Mouse (Mus musculus) spleen, postnatal 4 days (tissue): Measurements from ENCODE around the gene Pdss1.
"Not testable (repeated sequence)": the region's sequence is repeated elsewhere in the genome, so short reads cannot be mapped to it uniquely, and the experiment has no call there.

Source experiments
- DNase-seq, 2 experiments: peaks; one replicate each; pipeline ENCODE4 v3.0.0; 2022; ENCODE audit warnings: low spot score in 2 of 2

Gene Pdss1

DNA sequence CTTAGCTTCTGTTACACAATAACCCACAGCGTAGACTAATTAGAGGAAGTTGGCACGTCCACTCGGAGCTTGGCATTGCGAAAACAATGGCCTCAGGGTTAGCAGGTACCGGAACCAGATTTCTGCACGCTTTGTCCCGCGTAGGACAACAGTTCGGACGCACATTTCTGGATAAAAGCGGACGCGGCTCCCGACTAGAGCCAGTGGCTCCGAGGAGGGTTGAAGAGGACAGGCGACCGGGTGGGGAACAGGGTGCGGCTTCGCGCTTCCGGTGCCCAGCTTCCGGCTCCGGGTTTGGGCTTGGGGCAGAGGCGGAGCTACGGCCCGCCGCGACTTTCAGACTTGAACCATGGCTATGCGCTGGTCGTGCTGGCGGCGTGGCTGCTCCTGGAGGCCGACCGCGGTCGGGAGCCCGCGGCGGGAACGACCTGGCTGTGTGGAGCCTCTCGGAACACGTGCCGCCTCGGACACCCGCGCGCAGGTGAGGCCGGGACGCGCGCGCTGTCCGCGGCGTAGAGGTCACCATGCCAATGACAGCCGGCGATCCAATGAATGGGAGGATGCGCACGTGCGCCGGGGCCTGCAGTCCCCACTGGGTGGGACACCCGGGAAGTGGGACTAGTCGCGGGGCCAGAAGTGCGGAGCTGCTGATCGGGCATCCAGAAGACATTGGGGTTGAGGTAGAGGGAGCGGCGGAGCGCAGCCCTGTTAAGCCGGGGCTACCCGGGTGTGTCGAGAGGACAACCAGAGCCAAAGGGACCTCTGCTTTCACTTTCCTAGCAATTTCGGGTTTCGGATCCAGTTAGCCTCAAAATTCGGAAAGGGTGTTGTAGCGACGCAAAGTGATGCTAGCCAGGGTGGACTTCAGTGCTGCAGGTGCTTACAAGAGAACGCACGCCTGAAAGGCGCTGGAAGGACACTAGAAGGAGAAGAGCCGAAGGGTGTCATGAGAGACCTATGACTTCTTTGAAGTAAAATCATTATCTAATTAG lies at the start of gene Pdss1:
Pdss1 (plus strand) TSS at position 241 of the 992 bp plus-strand sequence.
- peak; percentile 88 to 93 for DNase-seq

GRCm38 (mm10) chr2:22851900-22852299 lies 43.4 kb upstream of the Pdss1 start:
- no peak for DNase-seq

DNA sequence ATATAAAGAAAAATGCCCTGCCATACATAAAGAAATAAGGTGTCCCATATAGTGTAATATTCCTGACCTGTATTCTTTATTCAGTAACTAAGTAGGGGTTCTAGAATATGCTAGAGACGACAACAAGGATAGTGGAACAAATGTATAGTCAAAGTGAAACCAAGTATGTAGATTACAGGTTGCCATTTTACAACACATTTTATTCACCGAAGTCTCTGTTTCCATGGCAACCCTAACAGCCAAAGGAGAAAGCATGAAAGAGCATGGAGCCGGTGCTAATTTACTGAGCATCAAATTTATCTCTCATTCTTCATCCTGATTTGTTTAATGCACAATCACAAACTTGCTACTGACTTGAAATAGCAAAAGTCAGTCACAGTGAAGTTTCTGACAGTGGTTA lies 37.8 kb upstream of the Pdss1 start:
- DNase-seq: no peak

- no peak for DNase-seq
These were observed 33.1 kb upstream of the Pdss1 start for GRCm38 (mm10) chr2:22862194-22862593.

DNA sequence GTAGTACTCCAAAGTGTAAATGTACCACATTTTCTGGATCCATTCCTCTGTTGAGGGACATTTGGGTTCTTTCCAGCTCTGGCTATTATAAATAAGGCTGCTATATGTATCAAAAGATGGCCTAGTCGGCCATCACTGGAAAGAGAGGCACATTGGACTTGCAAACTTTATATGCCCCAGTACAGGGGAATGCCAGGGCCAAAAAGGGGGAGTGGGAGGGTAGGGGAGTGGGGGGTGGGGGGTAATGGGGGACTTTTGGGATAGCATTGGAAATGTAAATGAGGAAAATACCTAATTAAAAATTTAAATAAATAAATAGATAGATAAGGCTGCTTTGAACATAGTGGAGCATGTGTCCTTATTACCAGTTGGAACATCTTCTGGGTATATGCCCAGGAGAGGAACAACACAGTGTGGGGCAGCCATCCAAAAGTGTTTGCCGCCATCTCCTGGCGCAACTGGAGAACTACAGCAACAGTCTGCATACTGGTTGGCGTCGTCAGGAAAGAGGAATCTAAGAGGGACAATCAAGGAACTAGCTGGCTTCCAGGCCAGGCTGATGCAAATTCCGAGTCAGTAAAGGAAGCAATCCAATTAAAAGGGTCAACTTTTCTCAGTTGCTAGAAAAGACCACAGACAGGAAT lies 30.8 kb upstream of the Pdss1 start:
- DNase-seq: peak; percentile 48 to 79

DNA sequence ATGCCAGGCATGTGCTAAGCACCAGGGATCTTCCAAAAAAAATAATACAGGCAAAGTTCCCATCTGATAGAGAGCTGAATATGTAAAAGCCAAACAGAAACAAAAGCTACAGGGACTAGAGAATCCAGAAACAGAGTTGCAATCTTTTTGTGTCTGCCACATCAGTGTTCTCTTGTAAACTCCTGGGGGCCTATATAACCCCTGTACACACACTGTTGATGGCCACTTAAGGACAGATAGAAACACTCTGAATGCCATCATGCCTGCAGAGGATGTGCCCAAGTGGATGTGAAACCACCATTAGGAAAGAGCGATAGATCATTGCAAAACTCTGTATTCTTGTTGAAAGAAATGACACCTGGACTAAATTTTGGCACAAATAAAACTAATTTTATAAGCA lies 29.5 kb upstream of the Pdss1 start:
- no peak for DNase-seq

- DNase-seq: no peak
These were observed 28.4 kb upstream of the Pdss1 start for GRCm38 (mm10) chr2:22866894-22867424.

DNA sequence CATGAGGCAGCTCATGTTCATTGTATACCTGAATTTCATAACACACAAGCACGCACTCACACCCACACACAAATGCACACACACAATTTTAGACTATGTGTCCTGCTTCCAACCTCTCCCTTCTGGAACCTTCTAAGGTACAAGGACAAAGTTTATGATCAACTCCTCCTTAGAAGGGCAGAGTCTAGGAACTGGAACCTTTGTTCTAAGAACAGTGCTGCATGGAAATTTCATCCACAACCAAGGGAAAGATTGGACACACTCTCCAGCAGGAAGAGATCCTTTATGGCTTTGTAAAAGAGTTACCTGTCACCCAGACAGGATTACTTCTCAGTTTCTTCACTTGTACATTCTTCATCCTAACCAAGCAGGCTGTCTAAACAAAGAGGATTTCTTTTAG lies 22.2 kb upstream of the Pdss1 start:
- no peak for DNase-seq

DNA sequence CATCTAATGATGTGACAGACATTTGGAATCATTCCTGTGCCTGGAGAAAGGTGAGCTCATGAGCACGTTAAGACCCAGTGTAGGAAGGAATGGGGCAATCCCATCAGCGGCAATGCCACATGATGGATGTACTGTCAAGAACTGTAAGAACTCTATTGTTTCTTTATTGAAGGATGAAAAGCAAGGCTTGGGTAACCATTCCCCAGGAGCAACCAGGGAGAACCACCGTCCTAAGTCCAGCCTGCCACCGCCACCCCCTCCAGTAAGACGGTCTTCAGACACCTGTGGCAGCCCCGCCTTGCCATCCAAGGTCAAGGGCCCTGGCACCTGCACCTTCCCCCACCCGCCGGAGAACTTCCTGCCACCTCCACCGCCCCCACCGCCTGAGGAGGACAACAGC lies 20.7 kb upstream of the Pdss1 start:
- DNase-seq: no peak

DNA sequence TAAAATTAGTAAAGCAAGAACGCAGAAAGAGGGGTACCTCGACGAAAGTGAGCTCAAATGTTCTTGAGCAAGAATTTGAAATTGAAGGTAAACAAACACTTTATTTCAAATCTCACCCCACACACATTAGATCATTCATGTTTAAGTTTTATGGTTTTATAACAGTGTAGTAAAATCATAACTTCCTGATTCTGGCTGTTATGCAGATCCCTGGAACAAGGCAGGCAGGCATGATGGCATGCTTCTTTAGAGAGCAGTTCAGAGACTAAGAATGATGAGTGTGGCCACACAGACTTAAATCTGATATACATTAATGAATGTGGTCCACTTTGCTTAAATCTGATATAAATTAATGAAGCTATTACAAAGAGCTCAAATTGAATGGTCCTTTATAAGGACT lies 18.7 kb upstream of the Pdss1 start:
- no peak for DNase-seq

DNA sequence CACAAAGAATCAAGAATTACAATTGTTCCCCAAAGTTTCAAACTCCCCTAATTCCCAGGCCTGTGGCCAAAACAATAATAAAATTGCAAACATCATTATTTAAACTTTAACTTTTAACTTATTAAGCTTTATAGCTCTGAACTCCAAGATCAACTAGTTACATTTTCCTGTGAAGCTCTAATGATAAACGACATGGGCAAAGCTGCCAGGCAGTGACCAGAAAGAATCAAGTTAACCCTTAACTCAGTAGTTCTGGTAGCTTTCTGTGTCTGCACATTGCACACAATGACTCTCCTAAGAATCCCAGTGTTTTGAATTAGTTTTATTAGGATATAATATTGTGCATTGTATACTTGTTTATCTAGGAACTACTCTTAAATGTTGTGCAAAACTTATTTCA lies 16.5 kb upstream of the Pdss1 start:
- DNase-seq: no peak

GRCm38 (mm10) chr2:22880726-22881125 lies 14.6 kb upstream of the Pdss1 start:
- not testable (repeated sequence) for DNase-seq

DNA sequence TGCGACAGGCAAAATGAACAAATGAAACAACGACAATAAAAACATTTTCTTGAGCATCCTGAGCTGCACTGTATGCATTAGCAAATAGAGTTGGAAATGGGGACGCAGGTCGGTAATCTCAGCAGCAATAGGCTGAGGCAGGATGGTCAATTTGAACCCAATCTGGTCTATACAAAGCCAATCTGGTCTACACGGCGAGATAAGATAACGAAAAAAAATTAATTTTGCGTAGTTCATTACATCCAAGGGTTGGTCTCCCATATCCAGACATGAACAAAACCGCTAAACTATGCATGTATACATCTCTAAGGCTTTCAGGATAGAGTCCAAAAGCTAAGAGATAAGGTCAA lies 415 bp upstream of the Pdss1 start:
- no peak for DNase-seq

DNA sequence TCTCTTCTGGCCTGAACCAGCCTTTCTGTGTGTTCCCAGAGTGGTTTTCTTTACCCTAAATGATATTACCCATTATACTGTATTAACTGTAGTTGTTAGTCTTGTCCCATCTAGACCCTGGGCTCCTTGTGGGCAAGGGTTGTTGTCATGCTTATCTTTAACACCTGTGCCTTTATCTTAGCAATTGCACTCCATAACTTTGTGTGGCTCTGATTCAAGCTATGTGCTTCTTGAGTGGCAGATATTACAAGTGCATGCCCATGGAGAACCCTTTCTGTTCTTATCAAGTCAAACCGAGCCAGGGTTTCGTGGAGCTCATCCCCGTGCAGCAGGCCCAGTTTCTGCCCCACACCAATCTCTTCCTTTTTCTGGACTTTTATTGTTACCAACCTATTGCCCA lies 8.6 kb downstream of the Pdss1 start:
- no peak for DNase-seq

- no peak for DNase-seq
These were observed 19.1 kb downstream of the Pdss1 start for GRCm38 (mm10) chr2:22914421-22914820.

GRCm38 (mm10) chr2:22918651-22919050 lies 23.3 kb downstream of the Pdss1 start:
- no peak for DNase-seq

GRCm38 (mm10) chr2:22925911-22926310 lies 30.6 kb downstream of the Pdss1 start:
- DNase-seq: not testable (repeated sequence)

GRCm38 (mm10) chr2:22928259-22928658 lies 32.9 kb downstream of the Pdss1 start:
- no peak for DNase-seq

GRCm38 (mm10) chr2:22933556-22933955 lies 38.2 kb downstream of the Pdss1 start:
- no peak for DNase-seq

DNA sequence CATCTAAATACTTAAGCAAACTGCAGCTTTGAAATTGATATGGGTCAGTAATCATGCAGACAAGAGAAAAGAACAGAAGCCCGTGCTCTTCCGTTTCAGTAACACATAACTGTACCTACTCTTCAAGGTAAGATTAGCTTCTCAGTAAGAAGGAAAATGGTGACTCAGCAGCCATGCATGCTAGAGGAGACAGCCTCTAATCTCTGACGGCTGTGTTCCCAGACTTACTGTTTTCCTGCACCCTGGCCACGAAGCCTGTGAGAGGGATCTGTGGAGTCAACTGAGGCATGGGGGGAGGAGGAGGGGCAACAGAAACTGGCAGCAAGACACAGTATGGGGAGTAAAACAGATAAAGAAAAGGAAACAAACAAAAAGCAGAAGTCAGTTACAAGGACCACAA lies 54.6 kb downstream of the Pdss1 start:
- DNase-seq: no peak

- no peak for DNase-seq
These were observed 59.0 kb downstream of the Pdss1 start for GRCm38 (mm10) chr2:22954278-22954677.

DNA sequence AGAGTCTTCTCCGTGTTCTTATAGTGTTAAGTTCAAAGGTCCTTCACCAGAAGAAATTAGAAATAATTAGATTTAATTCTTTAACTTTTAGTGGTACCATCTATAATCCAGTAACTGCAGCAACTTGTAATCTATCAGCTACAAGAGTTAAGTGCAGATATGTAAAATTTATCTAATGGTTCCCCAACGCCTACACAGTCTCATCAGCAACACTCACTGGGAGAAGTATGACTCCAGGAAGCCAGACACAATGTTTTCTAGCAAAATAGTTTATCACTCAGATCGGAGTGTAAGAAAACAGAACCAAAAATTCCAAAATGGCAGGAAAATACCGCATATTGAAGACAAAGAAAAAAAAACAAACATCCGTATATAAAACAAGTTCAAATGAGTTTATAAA lies 60.6 kb downstream of the Pdss1 start:
- no peak for DNase-seq

DNA sequence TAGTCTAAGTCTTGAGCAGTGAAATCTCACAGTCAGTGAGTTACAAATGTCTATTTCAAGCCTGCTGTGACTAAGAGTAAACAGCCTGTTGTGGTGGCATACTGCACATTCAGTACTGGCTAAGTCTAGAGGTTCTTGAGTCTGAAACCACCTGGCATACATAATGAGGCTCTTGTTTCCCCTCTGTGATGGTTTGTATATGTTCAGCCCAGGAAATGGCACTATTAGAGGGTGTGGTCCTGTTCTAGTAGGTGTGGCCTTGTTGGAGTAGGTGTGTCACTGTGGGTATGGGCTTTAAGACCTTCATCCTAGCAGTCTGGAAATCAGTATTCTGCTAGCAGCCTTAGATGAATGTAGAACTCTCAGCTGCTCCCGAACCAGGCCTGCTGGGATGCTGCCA lies 62.1 kb downstream of the Pdss1 start:
- no peak for DNase-seq
